Mouse (Mus musculus) cerebellum, postnatal 25 days (tissue): ENCODE data around the gene Zzz3.
"Not testable (repeated sequence)": the region's sequence is repeated elsewhere in the genome, so short reads cannot be mapped to it uniquely, and the experiment has no call there.

Experiments
- DNase-seq, 2 experiments: peaks; one replicate each; pipeline ENCODE4 v3.0.0; 2021; ENCODE audit warnings: mixed read lengths in 2 of 2

Zzz3 gene

DNA sequence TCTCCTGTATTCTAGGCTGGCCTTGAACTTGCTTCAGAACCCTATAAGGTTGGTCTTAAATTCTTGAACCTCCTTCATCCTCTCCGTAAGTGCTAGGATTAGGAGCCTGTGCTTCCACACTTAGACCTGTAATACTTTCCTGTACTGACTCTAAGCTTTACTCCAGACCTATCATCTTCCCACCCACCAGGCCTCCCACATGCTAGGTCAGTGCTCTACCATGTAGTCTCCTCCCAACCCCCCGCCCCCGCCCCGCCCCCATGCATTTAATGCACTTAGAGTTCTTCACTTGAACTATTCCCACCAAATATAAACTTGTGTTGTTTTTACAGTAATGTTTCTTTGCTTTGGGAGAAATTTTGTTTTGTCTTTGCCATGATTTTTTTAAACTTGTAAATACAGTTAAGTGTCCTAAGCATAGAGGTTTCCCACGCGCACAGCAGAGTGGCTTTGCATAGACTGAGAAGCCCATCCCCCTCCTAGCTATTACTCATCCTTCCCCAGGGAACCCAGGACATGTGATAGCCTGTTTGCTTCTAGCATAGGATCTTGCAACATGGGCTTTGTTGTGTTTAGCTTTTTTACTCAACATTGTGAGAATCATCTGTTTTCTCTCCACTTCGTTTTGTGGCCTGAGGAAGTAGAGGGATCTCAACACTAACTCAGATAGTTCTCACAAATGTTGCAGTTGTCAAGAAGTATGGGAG is 6.8 kb downstream of the Zzz3 start:
- no peak for DNase-seq

DNA sequence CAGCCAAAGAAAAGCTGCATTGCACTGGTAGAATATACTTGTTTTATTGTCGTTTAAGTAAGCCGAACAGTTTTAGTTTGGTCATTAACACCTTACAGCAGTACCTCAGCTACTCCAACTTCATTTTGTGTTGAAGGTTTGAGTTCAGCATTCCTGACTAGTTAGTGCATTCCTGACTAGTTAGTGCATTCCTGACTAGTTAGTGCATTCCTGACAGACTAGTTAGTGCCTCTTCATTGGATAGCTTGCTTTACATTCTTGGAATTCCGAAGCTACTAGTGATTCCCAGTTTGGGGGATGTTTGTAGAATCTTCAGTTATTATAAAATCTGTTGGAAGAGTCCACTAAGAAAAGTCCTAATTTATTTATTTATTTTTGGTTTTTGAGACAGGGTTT is 7.4 kb downstream of the Zzz3 start:
- no peak for DNase-seq

DNA sequence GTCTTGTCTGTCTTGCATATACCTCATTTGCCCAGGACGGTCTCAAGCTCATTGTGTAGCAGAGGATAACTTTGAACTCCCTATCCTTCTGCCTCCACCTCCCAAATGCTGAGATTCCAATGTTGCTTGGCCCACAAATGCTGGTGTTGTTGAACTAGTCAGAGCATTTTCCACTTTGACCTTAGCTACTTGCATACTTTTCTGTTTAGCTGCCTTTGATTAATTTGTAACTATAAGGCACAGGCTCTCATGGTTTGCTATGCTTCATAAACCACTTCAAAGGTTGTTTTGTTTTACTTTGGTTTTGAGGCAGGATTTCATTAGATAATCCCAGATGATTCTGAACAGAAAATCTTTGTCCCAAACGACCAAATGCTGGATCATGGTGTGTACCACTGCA is 8.6 kb downstream of the Zzz3 start:
- DNase-seq = no peak

DNA sequence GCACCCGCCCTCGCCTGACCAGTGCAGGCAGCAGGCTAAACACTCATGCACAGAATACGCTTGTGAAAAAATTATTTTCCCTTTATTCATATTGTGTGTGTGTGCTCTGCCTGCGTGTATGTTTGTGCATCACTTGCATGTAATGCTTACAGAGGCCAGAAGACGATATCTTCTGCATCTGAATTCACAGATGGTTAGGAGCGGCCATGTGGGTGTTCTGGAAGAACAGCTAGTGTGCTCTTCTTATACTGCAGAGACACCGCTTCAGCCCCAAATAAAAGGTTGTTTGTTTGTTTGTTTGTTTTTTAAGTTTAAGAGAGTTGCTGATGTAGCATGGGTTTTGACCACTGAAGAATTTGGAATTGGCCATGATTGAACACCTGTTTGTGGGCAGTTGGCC is 10.1 kb downstream of the Zzz3 start:
- no peak for DNase-seq

DNA sequence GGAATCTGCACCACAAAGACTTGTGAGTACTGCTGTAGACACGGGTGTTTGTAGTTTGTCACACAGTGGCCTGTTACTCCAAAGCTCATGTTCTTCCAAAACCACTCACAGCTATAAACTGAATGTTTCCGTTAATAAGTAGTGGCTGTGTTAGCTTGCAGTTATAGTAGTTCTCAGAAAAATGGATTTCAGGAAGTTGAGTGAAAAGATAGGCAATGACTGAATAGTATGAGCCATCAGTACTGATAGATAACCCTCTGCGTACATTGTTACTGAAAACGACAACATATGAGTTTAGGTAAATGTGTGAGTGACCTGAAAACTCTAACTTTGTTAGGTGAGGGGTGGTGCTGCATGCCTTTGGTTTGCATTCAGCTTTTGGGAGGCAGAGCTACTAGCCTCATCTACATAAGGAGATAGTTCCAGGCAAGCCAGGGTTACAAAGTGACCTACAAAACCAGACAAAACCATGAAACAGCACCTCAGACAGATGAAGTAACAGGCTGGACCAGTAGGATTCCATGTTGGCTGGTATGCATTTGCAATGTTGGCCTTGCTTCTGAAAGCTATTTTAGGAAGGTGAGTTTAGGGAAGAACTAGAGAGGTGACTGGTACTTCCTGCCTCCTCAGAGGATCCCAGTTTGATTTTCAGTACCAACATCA is 10.8 kb downstream of the Zzz3 start:
- DNase-seq = no peak

DNA sequence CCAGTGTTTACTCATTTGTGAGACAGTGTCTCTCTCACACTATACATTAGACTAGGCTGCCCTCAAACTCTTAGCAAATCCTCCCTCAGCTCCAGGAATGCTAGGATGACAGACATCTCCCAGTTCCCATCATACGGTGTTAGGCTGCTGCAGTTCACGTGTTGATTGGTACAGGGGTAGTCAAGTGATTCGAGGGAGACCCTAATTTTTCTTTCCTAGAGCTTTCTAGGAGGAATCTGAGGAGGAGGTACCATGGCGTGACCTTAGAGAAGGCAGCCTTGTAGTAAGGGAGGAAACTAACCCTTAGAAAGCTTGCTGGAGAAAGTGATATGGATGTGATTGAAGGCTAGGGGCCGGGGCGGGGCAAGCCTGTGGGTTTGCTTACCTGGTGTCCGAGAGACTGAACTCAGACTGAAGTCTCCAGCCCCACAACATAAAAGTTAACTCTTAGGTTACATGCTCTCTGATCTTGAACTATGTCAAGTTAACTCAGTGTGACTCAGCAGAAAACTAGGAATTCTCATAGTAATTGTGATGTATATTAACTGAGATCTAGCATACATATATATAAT is 15.8 kb downstream of the Zzz3 start:
- no peak for DNase-seq

DNA sequence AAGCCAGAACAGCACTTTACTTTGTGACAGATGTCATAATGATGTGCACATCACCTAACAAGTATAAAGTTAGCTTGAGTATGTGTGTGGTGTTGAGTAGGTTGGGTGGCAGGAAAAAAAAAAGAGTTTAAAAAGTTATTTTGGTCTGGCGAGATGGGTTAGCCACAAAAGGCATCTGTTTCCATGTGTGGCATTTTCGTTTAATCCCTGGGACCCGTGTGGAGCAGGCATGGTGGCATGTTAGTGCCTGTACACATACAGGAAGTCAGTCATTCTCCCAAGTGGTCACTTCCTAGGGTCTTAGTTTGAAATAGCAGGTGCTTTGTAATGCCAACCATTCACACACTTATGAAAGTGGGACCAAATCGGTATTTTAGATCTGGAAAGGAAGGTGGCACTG is 17.1 kb downstream of the Zzz3 start:
- DNase-seq = no peak

DNA sequence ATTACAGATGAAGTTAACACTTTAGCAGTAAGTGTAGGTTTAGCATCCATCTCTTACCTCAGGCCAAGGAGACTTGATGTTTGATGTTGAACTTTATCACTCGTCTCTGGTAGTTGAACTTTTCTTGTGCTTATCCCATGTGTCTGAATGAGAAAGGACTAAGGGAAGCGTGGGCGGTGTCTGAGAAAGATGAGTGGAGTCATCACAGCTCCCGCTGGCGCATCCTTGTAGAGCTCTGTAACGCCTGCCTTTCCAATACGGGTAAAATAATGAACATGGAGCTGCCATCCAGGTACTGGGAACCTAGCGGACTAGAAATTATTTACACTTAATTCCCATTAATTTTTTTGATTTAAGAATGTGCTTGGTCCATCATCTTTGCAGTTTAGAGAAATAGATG is 33.7 kb downstream of the Zzz3 start:
- DNase-seq = no peak

DNA sequence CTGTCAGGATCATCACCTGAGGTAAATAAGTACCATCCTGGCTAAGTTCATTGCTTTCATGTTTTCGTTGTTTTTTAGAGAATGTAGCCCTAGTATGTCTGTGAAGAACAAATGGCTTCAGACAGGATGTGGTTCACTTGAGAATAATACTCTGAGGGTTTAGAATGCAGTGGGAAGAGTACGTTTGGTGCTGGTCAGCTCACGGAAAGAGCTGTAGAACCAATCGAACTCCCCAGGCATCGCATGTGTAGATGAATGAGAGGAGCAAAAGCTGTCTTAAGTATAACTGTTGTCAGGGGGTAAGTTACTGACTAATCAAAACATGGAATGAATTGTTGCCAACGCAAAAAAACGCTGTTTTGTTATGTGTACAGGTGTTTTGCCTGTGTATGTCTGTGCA is 37.4 kb downstream of the Zzz3 start:
- no peak for DNase-seq

DNA sequence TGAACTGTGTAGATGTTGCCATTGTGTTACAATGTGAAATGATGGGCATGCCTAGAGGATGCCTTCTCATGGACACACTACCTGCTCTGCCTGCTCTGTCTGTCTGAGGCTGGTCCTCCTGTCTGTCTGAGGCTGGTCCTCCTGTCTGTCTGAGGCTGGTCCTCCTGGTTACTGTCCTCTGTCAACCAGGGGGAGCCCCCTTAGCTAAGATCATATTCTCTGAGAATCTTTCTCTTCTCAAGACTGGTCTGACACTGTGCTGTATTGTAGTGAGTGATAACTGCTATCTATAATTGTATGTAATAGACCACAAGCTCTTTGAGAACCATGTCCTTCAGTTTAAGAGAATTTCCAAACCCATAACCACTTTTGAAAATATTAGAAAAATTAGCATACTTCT is 40.3 kb downstream of the Zzz3 start:
- no peak for DNase-seq

DNA sequence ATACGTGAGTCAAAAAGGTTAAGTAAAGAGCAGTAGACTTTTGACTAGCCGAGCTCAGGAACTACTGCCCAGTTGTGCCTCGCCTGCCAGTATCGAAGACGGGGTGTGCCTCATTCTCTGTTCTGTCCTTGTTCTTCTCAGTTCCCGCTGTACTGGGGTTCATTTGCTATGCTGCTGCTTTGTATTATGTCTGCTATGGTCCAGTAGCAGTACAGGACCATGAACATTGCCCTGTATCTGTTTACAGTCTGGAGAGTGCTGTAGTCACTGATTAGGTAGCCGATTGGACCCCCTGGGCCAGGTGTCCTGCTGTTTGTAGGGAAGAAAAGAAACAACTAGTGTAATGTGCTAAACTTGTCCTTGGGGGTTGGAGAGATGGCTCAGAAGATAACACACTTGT is 42.8 kb downstream of the Zzz3 start:
- DNase-seq = no peak

DNA sequence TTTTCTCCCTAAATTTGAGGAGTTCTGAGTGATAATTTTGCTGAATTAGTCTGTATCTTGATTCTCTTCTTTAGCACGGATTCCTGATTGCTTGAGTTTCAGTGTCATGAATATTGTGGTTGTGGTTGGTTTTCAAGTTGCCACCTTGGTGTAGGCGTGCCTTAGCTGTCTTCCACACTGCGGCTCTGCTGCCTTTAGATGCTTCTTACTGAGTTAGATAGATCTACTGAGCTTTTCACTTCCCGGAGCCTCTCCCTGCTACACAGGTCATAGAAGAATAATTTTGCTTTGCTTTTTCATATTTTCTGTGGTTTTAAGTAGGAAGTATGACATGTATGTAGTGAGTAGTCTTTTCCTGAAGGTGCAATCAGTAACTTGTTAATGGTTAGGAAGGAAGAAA is 47.5 kb downstream of the Zzz3 start:
- DNase-seq = no peak

DNA sequence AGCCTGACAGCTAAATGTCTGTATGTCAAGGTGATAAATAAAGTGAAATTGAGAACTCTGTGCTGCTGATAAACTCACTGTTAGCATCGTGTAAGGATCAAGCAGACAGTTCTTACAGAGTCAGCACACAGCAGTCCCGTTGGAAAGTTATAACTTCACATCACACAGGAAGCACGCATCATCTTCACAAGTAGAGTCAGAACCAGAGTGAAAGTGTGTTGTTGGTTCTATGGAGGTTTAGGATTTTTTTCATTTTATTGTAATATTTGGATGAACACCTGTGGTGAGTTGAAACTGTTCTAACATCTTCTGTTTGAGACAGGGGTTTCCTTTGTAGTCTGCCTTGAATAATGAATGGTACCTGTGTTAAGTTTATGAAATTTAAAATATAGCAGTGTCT is 48.8 kb downstream of the Zzz3 start:
- DNase-seq = no peak

DNA sequence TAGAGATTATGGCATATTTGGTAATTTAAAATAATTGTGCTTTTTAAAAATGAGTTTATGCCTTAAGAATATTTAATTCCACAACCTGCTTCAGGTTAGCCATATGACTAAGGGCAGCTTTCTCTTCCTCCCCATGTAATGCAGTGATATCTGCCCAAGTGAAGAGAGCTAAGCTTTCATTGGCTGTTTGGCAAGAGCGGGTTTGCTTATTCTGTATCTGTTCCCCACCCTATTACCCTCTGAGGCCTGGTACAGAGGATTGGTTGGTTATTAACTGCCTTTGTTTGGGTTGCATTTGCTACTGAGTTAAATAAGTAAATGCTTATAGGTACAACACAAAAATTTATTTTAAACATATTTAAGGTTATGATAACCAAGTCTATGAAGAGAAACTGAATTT is 51.7 kb downstream of the Zzz3 start:
- no peak for DNase-seq

DNA sequence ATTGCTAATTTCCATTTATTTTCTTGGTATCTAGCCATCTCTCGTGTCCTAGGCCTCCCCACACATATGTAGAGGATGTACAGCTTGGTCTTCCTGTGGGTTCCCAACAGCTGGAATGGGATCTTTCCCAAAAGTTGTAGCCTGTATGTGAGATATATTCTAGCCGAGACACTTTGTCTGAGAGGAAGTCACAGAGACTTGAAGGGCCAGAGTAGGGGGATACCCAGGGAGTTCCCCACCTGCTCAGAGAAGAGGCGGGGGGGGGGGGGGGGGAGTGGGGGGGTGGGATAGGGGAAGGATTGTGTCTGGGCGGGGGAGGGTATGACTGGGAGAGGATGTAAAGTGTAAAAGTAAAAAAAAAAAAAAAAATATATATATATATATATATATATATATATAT is 57.9 kb downstream of the Zzz3 start:
- DNase-seq = no peak

DNA sequence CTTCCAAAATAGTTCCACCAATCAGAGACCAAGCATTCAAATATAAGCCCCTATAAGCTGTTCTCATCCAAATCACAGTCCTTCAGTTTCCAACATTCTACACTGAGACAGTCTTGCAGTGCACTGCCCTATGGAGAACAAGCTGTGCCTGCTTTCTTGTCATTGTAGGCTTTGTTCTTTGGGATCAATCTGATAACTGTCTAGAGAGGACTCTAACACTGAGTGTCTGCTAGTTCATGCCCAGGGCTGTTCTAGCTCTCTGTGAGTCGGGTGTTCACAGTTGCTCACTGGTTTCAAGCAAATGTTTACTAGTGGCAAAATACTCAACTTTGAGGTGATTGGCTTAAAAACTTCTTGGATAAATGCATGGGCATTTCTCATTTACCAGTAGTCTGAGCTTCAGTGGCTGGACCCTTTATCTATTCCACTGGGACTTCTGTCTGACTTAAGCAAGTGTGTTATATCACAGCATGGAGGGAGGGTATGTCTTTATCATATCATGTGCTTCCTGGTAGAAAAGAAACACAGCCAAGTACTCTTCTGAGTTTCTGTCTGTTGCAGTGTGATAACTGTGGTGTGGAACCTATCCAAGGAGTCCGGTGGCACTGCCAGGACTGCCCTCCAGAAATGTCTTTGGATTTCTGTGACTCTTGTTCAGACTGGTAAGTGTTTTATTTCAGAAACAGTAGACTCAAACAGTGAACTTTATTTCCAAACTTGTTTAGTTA is 62.2 kb downstream of the Zzz3 start:
- DNase-seq = no peak

DNA sequence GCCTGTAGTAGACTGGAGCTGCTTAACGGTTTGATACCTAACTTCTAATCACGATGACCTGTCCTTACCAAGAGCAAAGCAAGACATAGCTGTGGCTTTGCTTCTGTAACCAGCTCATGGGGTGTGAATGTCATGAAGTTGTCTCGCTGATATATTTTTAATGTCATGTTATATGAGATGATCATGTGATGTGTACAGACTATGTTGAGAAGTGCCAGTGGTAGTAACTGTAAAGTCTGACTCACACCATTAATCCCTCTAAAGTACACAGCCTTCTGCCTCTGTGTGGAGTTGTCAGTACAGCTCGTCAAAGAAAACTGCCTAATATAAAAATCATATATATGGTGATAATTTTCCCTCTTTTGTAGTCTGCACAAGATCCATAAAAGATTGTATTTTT is 63.6 kb downstream of the Zzz3 start:
- not testable (repeated sequence) for DNase-seq

DNA sequence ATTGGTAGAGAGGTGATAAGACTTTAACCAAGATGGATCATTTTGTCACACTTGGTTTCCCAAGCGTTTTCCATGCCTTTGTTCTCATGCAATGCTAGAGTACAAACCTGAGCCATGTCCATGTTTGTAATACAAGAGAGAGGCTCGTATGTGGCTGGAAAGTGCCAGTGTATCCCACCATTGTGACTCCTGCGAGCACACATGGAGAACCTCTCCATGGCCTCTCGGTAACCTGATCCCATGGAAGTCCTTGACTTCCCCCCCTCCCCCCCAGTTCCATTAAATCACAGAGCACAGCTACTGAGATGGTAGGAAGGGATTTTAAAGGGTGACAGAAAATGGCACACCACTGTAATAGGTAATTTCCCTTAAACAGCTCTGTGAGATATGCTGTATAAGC is 65.5 kb downstream of the Zzz3 start:
- no peak for DNase-seq

DNA sequence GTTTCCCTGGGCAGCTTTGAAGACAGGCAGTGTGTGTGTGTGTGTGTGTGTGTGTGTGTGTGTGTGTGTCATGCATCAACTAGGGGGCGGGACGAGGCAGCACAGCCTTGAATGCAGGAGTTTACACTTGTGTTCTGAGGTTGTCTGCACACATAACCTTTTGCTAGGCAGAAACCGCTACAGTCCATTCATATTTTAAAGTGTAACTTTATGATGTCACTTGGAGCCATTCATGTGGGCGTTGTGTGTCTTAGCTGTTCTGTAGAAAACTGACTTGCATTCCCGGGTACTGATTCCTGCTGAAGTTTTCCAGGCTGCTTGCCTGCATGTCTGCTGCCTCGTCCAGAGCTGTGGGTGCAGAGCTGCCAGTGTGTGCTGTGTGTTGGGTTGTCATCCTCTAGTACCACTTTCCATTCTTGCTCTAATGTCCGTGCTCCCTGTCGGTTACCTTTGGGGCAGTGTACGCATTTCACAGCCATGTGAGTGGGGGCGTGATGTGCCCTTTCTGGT is 66.8 kb downstream of the Zzz3 start:
- DNase-seq = no peak

DNA sequence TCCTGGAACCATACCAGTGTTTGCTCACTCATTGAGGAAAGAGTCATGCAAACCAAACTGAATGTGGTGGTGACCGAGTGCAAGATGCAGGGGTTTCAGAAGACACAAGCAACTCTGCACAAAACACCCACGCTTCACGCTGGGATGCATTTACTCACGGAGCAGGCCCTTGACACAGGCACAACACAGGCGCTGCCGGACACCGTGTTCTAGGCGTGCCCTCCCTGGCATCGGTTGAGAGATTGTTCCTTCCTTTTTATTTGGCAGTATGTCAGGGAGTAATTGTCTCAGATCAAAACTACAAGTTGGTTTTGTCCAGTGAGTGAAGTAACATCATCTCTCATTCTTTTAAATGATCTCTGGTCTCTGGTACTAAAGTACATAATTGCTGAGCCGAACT is 67.6 kb downstream of the Zzz3 start:
- DNase-seq = no peak

DNA sequence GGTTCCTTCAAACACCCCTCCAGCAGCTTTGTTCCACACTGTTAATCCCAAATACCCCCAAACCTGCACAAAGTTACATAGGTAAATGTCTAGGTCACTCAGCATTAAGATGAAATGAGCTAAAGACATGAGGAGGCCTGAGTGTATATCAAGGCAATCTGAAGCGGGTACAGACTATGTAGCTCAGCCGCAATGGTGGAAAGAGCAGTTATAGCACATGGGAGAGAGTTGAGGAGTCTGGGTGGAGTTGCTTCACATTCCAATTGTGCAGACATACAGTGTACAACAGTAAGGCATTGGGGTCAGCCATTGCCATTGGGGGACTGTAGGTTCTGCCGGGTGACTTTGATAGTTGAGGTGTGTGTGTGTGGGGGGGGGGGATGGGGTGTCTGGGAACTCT is 69.2 kb downstream of the Zzz3 start:
- DNase-seq = no peak

DNA sequence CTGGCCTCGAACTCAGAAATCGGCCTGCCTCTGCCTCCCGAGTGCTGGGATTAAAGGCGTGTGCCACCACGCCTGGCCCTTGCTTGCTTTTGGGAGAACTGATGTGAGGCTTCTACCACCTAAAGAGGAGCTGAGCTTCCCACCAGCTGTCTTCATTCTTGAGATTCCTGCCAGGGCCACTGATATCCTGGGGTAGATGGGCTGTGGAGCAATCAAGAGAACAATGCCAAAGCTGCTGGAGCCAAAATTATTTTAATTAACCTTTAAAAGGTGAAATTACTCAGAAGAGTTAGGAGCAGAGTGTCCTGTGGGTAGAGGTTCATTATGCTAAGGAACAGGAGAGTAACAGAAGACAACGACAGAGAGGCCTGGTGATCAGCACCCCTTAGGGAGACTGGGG is 70.1 kb downstream of the Zzz3 start:
- DNase-seq = no peak

DNA sequence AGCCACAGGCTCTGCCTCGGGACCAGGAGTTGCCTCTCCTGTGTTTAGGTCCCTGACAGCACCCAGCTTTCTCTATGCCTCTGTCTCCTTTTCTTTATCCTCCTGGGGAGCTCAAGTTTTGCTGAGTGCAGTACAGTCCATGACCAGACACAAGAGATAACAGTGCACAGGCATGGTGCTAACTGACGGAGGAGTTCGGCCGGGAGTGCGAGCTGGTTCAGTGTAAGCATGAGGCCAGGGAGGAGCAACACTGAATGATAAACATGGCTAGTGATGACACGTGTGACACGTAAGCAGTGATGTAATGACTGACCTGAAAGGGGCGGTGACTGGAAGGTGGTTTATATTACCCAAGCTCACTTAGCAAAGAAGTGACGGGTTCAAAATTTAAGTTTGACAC is 71.6 kb downstream of the Zzz3 start:
- no peak for DNase-seq

DNA sequence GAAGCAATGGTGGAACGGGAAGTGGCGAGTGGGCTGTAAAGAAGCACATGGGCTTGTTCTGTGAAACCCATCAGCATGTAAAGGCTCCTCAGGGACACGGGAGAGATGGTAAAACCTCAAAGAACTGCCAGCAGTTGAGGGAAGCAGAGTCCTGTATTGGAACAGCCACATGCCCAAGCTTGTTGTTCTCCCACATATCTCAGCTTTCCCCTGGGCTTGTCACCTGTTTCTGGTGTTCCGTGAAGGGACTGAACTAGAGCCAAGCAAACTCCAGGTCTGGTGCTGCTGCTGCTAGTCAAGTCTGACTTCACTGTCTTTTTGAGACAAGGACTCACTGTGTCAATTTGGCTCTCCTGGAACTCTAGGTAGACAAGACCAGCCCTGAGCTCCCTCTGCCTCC is 72.0 kb downstream of the Zzz3 start:
- no peak for DNase-seq
